Mouse (Mus musculus): ENCODE data around the gene Rabep2. TPM values are rescaled to one million over a fixed set of nuclear protein-coding genes. Genes with fewer than 3 reads are reported as not detected.
"Not testable (repeated sequence)": the region's sequence is repeated elsewhere in the genome, so short reads cannot be mapped to it uniquely, and the experiment has no call there.

Rabep2 gene
- polyA plus RNA-seq, 2 experiments: 30.7 to 35.2 TPM

DNA sequence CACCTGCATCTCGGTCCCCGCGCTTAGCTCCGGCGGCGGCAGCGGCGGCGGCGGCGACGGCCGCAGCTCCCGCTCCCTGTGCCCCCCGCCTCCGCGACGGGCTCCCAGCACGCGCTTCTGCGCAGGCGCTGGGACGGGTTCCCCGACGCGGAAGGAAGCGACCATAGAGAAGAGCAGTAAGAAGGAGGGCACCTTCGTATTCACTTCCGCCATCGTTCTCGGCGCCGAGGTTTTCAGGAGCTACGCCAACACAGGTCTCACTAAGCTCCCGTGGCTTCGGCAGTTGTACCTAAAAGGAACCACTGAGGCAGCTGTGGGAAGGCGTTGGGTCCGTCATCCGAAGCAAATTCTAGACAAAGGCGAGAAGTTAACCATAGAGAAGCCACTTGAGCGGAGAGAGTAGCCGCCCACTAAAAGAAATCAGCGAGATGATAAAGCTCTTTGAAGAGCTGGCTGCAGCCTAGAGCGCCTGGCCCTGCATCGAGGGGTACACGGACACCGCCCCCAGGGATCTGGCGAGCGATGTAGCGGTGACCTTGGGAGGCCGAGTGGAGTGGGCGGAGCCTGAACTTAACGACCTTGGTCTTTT, 46.5 kb downstream of the Rabep2 start, which contains the start of gene Sh2b1:
Gene Sh2b1 (minus strand): TSS at position 432 of the 589 bp plus-strand sequence.
- peak; percentile 88 for DNase-seq (ENCODE audit: low spot score)
- Histone ChIP-seq H3K36me3 (ENCODE audit: control insufficient read depth, insufficient read depth, low read length) (peaks cover 28% of the 10 kb centered on the region), H3K4me2 (replicated peaks; ENCODE audit: low read depth, low read length, severe bottlenecking) (peak within 1 kb of the TSS; percentile 88), H3K9me3 (ENCODE audit: control insufficient read depth, low read length) (no peaks in the 10 kb centered on the region), H3K9ac (ENCODE audit: low read depth, low read length, severe bottlenecking) (peak within 1 kb of the TSS; percentile 92), H3K27ac (replicated peaks; ENCODE audit: low read depth, low read length) (peak within 1 kb of the TSS; percentile 90), H3K4me3 (replicated peaks; ENCODE audit: low read length) (peak within 1 kb of the TSS; percentile 86), H3K27me3 (ENCODE audit: control insufficient read depth, insufficient read depth, low read length) (no peaks in the 10 kb centered on the region), H3K4me1 (ENCODE audit: control insufficient read depth, insufficient read depth, low read length) (peaks cover 13% of the 10 kb centered on the region)
- ATAC-seq (ENCODE audit: low FRiP score, low read depth): peak; percentile 92
- WGBS: under 1% methylated on average over 51 of the region's 53 CpGs
- TF ChIP-seq POLR2A (IDR thresholded peaks at IDR 0.05; ENCODE audit: borderline replicate concordance, extremely low read depth, insufficient read depth, insufficient read length): peak; percentile 87; the same call in 1 of the 2 replicates

DNA sequence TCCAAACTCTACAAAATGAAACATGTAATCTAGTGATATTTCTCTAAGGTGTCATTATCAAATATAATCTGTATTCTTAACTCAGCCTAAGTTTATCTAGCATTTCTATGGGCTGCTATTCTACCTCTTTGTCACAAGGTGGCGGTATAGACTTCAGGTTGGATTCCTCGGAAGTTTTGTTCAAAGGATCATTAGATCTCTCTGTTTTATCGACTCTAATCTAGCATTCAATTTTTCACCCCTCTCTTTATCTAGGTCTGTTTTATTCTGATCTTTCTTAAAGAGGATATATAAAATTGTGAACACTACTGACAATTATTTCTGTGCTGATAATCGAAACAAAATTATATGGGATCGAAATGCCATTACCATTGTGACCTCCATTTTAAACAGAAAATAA, 53.1 kb downstream of the Rabep2 start:
- no peak overlapping the region for H3K9ac ChIP-seq (ENCODE audit: low read depth, low read length, severe bottlenecking)
- peaks cover 3% of the 10 kb centered on the region; the same call in 1 of the 2 replicates for H3K4me1 ChIP-seq (ENCODE audit: control insufficient read depth, insufficient read depth, low read length)
- no peak overlapping the region for H3K27ac ChIP-seq (replicated peaks; ENCODE audit: low read depth, low read length)
- no peaks in the 10 kb centered on the region for H3K27me3 ChIP-seq (ENCODE audit: control insufficient read depth, insufficient read depth, low read length)
- H3K9me3 ChIP-seq (ENCODE audit: control insufficient read depth, low read length): no peaks in the 10 kb centered on the region
- ATAC-seq (ENCODE audit: low FRiP score, low read depth): no peak
- DNase-seq (ENCODE audit: low spot score): no peak
- 26% methylated on average over 5 of the region's 5 CpGs for WGBS
- no peak for TF ChIP-seq POLR2A (IDR thresholded peaks at IDR 0.05; ENCODE audit: borderline replicate concordance, extremely low read depth, insufficient read depth, insufficient read length)
- H3K4me2 ChIP-seq (replicated peaks; ENCODE audit: low read depth, low read length, severe bottlenecking): no peak overlapping the region
- H3K4me3 ChIP-seq (replicated peaks; ENCODE audit: low read length): no peak overlapping the region
- no peaks in the 10 kb centered on the region for H3K36me3 ChIP-seq (ENCODE audit: control insufficient read depth, insufficient read depth, low read length)

DNA sequence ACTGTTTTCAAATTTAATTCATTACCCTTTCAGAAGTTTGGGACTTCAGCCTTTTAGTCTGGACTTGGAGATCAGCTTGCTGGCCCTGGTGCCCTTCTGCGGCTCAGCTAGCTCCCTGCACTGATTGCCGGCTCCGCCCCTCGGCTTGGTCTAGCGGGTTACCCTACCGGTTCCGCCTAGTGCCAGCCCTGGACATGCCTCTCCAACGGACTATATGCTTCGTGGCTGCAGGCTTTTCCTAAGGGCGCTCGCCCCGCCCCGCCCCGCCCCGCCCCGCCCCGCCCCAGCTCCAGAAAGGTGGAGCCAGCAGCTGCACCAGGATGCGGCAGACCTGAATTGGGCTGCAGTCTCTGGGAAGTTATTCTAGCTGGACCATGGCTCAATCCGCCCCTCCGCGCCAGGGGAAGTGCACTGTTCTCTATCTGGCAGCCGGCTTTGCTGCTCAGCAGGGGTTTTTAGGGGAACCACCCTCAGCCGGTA, 53.9 kb downstream of the Rabep2 start:
- Histone ChIP-seq H3K9me3 (ENCODE audit: control insufficient read depth, low read length) (no peaks in the 10 kb centered on the region), H3K36me3 (ENCODE audit: control insufficient read depth, insufficient read depth, low read length) (no peaks in the 10 kb centered on the region), H3K4me1 (ENCODE audit: control insufficient read depth, insufficient read depth, low read length) (peaks cover 3% of the 10 kb centered on the region; the same call in 1 of the 2 replicates), H3K27ac (replicated peaks; ENCODE audit: low read depth, low read length) (peak overlapping the region; percentile 26; the same call in 1 of the 2 replicates), H3K4me3 (replicated peaks; ENCODE audit: low read length) (peak overlapping the region; percentile 31), H3K4me2 (replicated peaks; ENCODE audit: low read depth, low read length, severe bottlenecking) (peak overlapping the region; percentile 58), H3K27me3 (ENCODE audit: control insufficient read depth, insufficient read depth, low read length) (no peaks in the 10 kb centered on the region), H3K9ac (ENCODE audit: low read depth, low read length, severe bottlenecking) (peak overlapping the region; percentile 50)
- DNase-seq (ENCODE audit: low spot score) (peak; percentile 81), ATAC-seq (ENCODE audit: low FRiP score, low read depth) (peak; percentile 70)
- WGBS: under 1% methylated on average over 23 of the region's 23 CpGs
- no peak; the same call in 1 of the 2 replicates for TF ChIP-seq POLR2A (IDR thresholded peaks at IDR 0.05; ENCODE audit: borderline replicate concordance, extremely low read depth, insufficient read depth, insufficient read length)

DNA sequence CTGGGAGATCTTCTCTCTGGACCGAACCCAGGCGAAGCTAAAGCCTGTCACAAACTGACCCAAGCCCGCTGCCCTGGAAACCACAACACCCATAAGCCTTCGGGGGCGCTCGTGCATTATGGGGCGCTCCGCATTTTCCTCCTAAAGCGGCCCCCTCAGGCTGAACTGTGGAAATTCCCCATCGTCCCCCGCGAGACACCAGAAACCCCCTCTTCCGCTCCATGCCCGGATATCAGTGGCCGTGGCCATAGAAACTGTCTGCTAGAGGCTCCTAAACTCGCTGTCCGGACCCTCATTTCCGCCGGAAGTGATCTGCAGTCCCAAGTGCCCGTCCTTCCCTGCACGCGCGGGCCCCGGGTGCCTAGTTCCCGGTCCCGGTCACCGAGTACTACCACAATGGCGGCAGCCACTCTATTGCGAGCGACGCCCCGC, 58.5 kb downstream of the Rabep2 start, which contains the start of gene Tufm:
Gene Tufm (plus strand): TSS at position 310 of the 432 bp plus-strand sequence.
- H3K27ac ChIP-seq (replicated peaks; ENCODE audit: low read depth, low read length): peak within 1 kb of the TSS; percentile 84
- DNase-seq (ENCODE audit: low spot score): peak; percentile 98
- peaks cover 27% of the 10 kb centered on the region for H3K36me3 ChIP-seq (ENCODE audit: control insufficient read depth, insufficient read depth, low read length)
- H3K4me2 ChIP-seq (replicated peaks; ENCODE audit: low read depth, low read length, severe bottlenecking): peak within 1 kb of the TSS; percentile 82
- H3K4me1 ChIP-seq (ENCODE audit: control insufficient read depth, insufficient read depth, low read length): peaks cover 7% of the 10 kb centered on the region; the same call in 1 of the 2 replicates
- WGBS: under 1% methylated on average over 32 of the region's 32 CpGs
- ATAC-seq (ENCODE audit: low FRiP score, low read depth): peak; percentile 93
- peak within 1 kb of the TSS; percentile 66 for H3K9ac ChIP-seq (ENCODE audit: low read depth, low read length, severe bottlenecking)
- H3K4me3 ChIP-seq (replicated peaks; ENCODE audit: low read length): peak within 1 kb of the TSS; percentile 62
- no peaks in the 10 kb centered on the region for H3K27me3 ChIP-seq (ENCODE audit: control insufficient read depth, insufficient read depth, low read length)
- H3K9me3 ChIP-seq (ENCODE audit: control insufficient read depth, low read length): no peaks in the 10 kb centered on the region
- no peak; the same call in 1 of the 2 replicates for TF ChIP-seq POLR2A (IDR thresholded peaks at IDR 0.05; ENCODE audit: borderline replicate concordance, extremely low read depth, insufficient read depth, insufficient read length)

DNA sequence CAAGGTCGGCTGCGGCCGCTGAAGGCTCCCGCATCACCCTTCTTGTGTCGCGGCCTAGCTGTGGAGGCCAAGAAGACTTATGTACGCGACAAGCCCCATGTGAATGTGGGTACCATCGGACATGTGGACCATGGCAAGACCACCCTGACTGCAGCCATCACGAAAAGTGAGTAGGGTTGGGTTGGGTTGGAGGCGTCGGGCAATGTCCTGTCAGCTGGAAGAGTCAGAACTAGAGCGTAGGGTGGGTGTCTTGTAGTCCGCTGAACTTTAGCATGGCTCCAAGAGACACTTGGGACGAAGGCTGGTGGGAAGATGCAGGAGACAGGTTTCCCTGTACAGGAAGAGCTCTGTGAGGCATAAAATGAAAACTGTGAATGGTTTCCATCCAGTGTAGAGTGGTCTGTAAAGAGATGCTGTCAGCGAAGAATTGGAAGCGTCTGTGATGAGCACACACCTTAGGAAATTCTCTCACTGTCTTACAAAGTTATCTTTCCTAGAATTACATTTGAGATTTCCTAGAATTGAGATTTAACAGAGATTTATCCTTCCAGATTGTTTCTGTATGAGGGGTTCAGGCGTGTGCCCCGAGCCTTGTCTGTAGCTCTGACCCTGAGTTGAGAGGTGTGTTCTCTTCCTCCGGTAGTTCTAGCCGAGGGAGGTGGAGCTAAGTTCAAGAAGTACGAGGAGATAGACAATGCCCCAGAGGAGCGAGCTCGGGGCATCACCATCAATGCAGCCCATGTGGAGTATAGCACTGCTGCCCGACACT, 59.2 kb downstream of the Rabep2 start:
- H3K9me3 ChIP-seq (ENCODE audit: control insufficient read depth, low read length); H3K27me3 ChIP-seq (ENCODE audit: control insufficient read depth, insufficient read depth, low read length); DNase-seq (ENCODE audit: low spot score); H3K4me1 ChIP-seq (ENCODE audit: control insufficient read depth, insufficient read depth, low read length); ATAC-seq (ENCODE audit: low FRiP score, low read depth); H3K27ac ChIP-seq (replicated peaks; ENCODE audit: low read depth, low read length): not testable (repeated sequence)
- peak overlapping the region; percentile 62 for H3K4me3 ChIP-seq (replicated peaks; ENCODE audit: low read length)
- peak overlapping the region; percentile 82 for H3K4me2 ChIP-seq (replicated peaks; ENCODE audit: low read depth, low read length, severe bottlenecking)
- H3K36me3 ChIP-seq (ENCODE audit: control insufficient read depth, insufficient read depth, low read length): peaks cover 34% of the 10 kb centered on the region
- peak overlapping the region; percentile 66 for H3K9ac ChIP-seq (ENCODE audit: low read depth, low read length, severe bottlenecking)
- WGBS: 23% methylated on average over 20 of the region's 25 CpGs

Measured in limb, embryonic 14.5 days (tissue).